ENCODE assay signal across 8 mouse cellular contexts in the genomic region with DNA sequence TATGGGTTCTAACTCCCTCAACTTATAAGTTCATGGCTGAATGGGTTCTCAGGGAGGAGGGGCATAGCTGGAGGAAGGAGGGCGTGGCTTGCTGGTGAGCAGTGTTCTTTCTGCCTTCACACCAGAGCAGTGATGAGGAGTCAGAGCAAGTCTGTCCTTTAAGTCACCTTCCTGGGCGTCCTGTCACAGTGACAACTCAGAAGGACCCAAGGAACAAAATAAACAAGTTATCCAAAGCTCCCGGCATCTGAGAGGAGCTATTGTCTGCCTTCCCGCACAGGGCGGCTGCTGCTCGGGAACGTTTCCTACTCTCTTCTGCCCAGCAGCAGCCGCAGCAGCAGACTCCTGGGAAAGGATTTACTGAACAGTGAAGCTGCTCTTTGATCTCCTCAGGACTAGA. TPM values are rescaled to one million over a fixed set of nuclear protein-coding genes. Genes with fewer than 3 reads are reported as not detected.
DNase-seq lines count a peak whose midpoint lies in the region; ATAC-seq and TF ChIP-seq lines count a peak whose summit lies in the region.

No protein-coding gene starts in this region.

- peaks cover 45% of the 10 kb centered on the region for H3K4me1 ChIP-seq in hindbrain, embryonic 10.5 days (replicated peaks)

- intact Hi-C loops in gastrocnemius, adult 2 months (cut with DNase I), result no loop called here

- H3K27me3 ChIP-seq in hindbrain, embryonic 10.5 days (ENCODE audit: insufficient read depth, poor library complexity, severe bottlenecking), result peaks cover 19% of the 10 kb centered on the region

- H3K9me3 ChIP-seq in hindbrain, embryonic 10.5 days, result no peaks in the 10 kb centered on the region

- peak; percentile 53 for ATAC-seq in megakaryocyte-erythroid progenitor cell, adult 5-6 weeks (replicated peaks; ENCODE audit: low FRiP score, low TSS enrichment, poor library complexity, severe bottlenecking)
- ATAC-seq in megakaryocyte progenitor cell, adult 5-6 weeks (replicated peaks; ENCODE audit: poor library complexity), result no peak; the same call in 1 of the 2 replicates

- no peak for DNase-seq in gastrocnemius, adult 2 months
- no peak for DNase-seq in gastrocnemius, postnatal 4 days (ENCODE audit: low spot score in 2 of 2)
- peak; percentile 34 for DNase-seq in Muller cell, postnatal 12 days (ENCODE audit: inconsistent ontology term)
- DNase-seq in hindbrain, embryonic 10.5 days (ENCODE audit: low spot score), result peak; percentile 32
- no peak for DNase-seq in adrenal gland, postnatal 25 days
- DNase-seq in frontal cortex, postnatal 25 days (ENCODE audit: low spot score in 2 of 2), result no peak

- 25% methylated on average over 8 of the region's 8 CpGs for WGBS in hindbrain, embryonic 10.5 days

- peak overlapping the region; percentile 24 for H3K4me3 ChIP-seq in gastrocnemius, adult 2 months
- H3K4me3 ChIP-seq in hindbrain, embryonic 10.5 days, result peak overlapping the region; percentile 43

- TF ChIP-seq CTCF in gastrocnemius, adult 2 months (IDR thresholded peaks at IDR 0.05), result no peak

- H3K36me3 ChIP-seq in hindbrain, embryonic 10.5 days, result no peaks in the 10 kb centered on the region

- no peak overlapping the region for H3K27ac ChIP-seq in gastrocnemius, adult 2 months
- H3K27ac ChIP-seq in hindbrain, embryonic 10.5 days, result peak overlapping the region; percentile 76

RNA-seq across cellular contexts. Expression of a gene that starts 34.6 kb away (rescaled TPM):
- 1 to 10 TPM; 3.3 to 4.9 TPM for total RNA-seq in gastrocnemius, adult 2 months (2021)
- total RNA-seq in gastrocnemius, postnatal 4 days (2021), result 10 to 100 TPM; 23.9 to 25.8 TPM
- polyA plus RNA-seq in hindbrain, embryonic 10.5 days (2016; fragmentation: Nextera tagmentation; extraction: Ambion mirVana), result 7.3 and 8.5 TPM in 2 replicates
- 0.26 TPM in 1 of 2 replicates, not detected in the other for total RNA-seq in megakaryocyte-erythroid progenitor cell, adult 5-6 weeks (2014; fragmentation: Nextera tagmentation)
- 0.11 TPM in 1 of 2 replicates, not detected in the other for total RNA-seq in megakaryocyte-erythroid progenitor cell, adult 5-6 weeks (2017)
- total RNA-seq in adrenal gland, postnatal 25 days (2021), result 15.5 and 20.0 TPM in 2 replicates
- total RNA-seq in megakaryocyte progenitor cell, adult 5-6 weeks (2015), result 0.71 and 0.86 TPM in 2 replicates
- 1.3 and 2.5 TPM in 2 replicates for total RNA-seq in megakaryocyte progenitor cell, adult 5-6 weeks (2017)

RNA-seq across cellular contexts. Expression of a gene that starts 45.0 kb away (rescaled TPM):
- 1 to 10 TPM; 2.8 to 3.6 TPM for total RNA-seq in gastrocnemius, adult 2 months (2021)
- 1 to 10 TPM; 4.2 to 5.0 TPM for total RNA-seq in gastrocnemius, postnatal 4 days (2021)
- 2.7 and 3.2 TPM in 2 replicates for polyA plus RNA-seq in hindbrain, embryonic 10.5 days (2016; fragmentation: Nextera tagmentation; extraction: Ambion mirVana)
- total RNA-seq in megakaryocyte-erythroid progenitor cell, adult 5-6 weeks (2014; fragmentation: Nextera tagmentation), result 8.8 and 11.1 TPM in 2 replicates
- 11.4 and 12.2 TPM in 2 replicates for total RNA-seq in megakaryocyte-erythroid progenitor cell, adult 5-6 weeks (2017)
- total RNA-seq in adrenal gland, postnatal 25 days (2021), result 6.9 and 8.1 TPM in 2 replicates
- 6.8 and 8.2 TPM in 2 replicates for total RNA-seq in megakaryocyte progenitor cell, adult 5-6 weeks (2015)
- total RNA-seq in megakaryocyte progenitor cell, adult 5-6 weeks (2017), result 8.5 and 10.4 TPM in 2 replicates

Comparison
In these comparisons a context has a peak if more than half of its experiments do, and no peak if none do; other contexts are left out.
1. DNase-seq: peak in Muller cell, postnatal 12 days (single experiment) and hindbrain, embryonic 10.5 days (single experiment); none in gastrocnemius, adult 2 months (single experiment), gastrocnemius, postnatal 4 days (0 of 2), adrenal gland, postnatal 25 days (single experiment) and frontal cortex, postnatal 25 days (0 of 2).